Mouse (Mus musculus) cerebellum, adult 2 months (tissue): ENCODE results near the gene Foxo6. TPM values are rescaled to one million over a fixed set of nuclear protein-coding genes. Genes with fewer than 3 reads are reported as not detected.

Source experiments
- DNase-seq, 2 experiments: peaks; one replicate each; pipeline ENCODE4 v3.0.0; 2021
- H3K27ac ChIP-seq: fragments of 200-500 bp; 2 replicates; pipeline ENCODE4 v1.5.1; 2012; ENCODE audit warnings: low read length, control low read depth, inconsistent platforms; ENCODE audit not compliant: insufficient read depth
- H3K27me3 ChIP-seq: fragments of 200-500 bp; 2 replicates; pipeline ENCODE4 v1.6.1; 2012; ENCODE audit warnings: inconsistent platforms, mild to moderate bottlenecking, low read length, moderate library complexity; ENCODE audit not compliant: control insufficient read depth, insufficient read depth
- H3K4me1 ChIP-seq: fragments of 200-500 bp; 2 replicates; pipeline ENCODE4 v1.6.1; 2011; ENCODE audit warnings: low read length; ENCODE audit not compliant: control insufficient read depth, insufficient read depth
- H3K4me3 ChIP-seq: fragments of 200-500 bp; replicated peaks from 2 replicates; pipeline ENCODE3; 2011; ENCODE audit warnings: mild to moderate bottlenecking, low read depth, low read length, control low read depth; ENCODE audit not compliant: insufficient read depth
- CTCF ChIP-seq: fragments of 200-500 bp; IDR thresholded peaks from 2 replicates; pipeline ENCODE4 v1.5.1; 2011; ENCODE audit warnings: low read depth, mild to moderate bottlenecking, control low read depth, low read length, moderate library complexity, borderline replicate concordance; ENCODE audit not compliant: insufficient read depth
- POLR2A ChIP-seq: fragments of 200-500 bp; IDR thresholded peaks from 2 replicates; pipeline ENCODE4 v1.6.1; 2011; ENCODE audit warnings: low read length, control low read depth, borderline replicate concordance; ENCODE audit not compliant: insufficient read depth
- WGBS: fragments of 180-500 bp; shearing (Covaris S2); methylation state at CpG from one replicate; pipeline ENCODE4 v1.1.7; 2018; 5-methylcytosine and 5-hydroxymethylcytosine counted together
- polyA plus RNA-seq: library from polyadenylated mRNA; depleted of rRNA; stranded (reverse); fragments of >200 nt; gene quantifications from 2 replicates; pipeline ENCODE4 v1.2.3, GENCODE M21; 2012; rRNA removed

The Foxo6 gene
- polyA plus RNA-seq, result 1.9 and 2.0 TPM in 2 replicates

DNA sequence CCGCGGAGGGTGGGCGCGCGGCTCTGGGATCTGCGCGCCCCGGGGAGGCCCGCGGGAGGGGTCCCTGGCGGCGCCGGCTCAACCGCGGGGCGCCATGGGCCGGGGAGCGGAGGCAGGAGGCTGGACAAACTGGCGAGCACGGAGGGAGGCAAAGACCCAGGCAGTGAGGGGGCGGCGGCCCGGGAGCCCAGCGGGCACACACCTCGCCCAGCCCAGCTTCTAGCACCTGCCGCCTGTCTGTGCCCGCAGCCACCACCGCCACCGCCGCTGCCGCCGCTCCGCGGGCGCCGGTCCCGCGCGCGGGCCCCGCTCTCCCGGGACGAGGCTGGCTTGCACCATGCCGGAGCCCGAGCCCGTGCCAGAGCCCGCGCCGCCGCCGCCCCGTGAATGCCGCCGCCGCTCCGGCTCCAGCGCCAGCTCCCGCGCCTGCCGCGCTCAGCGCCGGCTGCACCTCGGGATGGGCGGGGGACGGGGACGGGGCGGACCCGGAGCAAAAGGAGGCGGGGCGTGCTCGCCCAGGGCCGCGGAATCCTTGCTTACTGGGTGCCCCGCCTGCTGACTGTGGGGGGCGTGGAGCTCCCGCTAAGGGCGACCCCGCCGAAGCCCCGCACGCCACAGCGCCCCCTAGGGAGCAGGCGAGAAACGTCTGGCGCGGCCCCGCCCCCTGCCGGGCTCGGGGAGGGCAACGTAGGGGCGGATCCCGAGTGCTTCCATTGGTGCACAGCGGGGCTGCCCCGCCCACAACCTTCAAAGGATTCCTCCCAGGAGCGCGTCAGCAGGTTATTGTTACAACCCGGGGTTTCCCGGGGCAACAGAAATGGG lies at the start of gene Foxo6:
TSS of gene Foxo6 (minus strand) at position 60 of the 822 bp plus-strand sequence.
- H3K27ac ChIP-seq, result no peak within 1 kb of the TSS
- TF ChIP-seq POLR2A (no peak), CTCF (peak; percentile 33; the same call in 1 of the 2 replicates)
- no peaks in the 10 kb centered on the region; the same call in 1 of the 2 replicates for H3K27me3 ChIP-seq
- peak; percentile 86 for DNase-seq
- H3K4me1 ChIP-seq, result no peaks in the 10 kb centered on the region
- peak within 1 kb of the TSS; percentile 56 for H3K4me3 ChIP-seq
- WGBS, result under 1% methylated on average over 90 of the region's 99 CpGs

DNA sequence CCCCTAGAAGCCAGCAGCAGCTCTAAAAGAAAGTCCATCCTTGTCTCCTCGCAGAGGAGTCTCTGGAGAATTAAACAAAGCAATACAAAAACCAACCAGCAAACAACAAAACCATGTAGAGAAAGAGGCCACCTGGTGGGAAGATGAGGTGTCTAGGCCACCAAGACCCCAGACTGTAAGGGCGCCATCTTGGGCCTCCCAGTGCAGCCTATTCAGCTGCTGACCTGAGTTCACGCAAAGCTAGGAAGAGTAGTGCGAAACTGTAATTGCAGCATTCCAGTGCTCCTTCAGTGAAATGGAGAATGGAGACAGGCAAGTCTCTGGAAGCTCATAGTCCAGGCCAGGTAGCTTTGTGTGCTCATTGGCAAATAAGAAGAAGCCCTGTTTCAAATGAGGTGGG lies 47.2 kb upstream of the Foxo6 start:
- no peaks in the 10 kb centered on the region for H3K27me3 ChIP-seq
- no peak overlapping the region for H3K27ac ChIP-seq
- 96% methylated on average over 4 of the region's 4 CpGs for WGBS
- TF ChIP-seq CTCF (no peak), POLR2A (no peak)
- no peaks in the 10 kb centered on the region for H3K4me1 ChIP-seq
- no peak for DNase-seq
- H3K4me3 ChIP-seq, result no peak overlapping the region

DNA sequence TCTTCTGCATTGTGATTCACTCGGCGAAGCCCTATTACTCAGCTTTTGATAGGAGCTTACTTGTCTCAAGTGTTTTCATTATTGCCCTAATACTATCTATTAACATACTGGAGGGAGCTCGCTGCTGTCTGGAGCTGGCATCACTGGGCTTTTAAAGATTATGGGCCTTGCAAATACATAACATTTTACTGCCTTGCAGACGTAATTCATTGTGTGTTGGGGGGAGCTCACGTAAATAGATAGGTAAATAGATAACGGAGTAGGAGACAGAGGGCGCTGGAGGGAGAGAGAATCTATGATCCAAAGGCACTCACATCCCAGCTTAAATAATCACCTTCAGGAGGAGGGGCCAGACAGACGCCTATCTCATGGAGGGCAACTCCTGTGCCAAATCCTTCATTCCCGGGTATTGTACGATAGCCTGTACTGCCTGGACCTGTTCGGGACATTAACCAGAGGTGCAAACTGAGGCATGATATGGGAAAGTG lies 45.8 kb upstream of the Foxo6 start:
- no peak overlapping the region for H3K27ac ChIP-seq
- H3K4me3 ChIP-seq, result no peak overlapping the region
- DNase-seq, result peak in 1 of 2 experiments; percentile 6
- TF ChIP-seq CTCF (no peak), POLR2A (no peak)
- no peaks in the 10 kb centered on the region for H3K27me3 ChIP-seq
- WGBS, result 38% methylated on average over 11 of the region's 11 CpGs
- no peaks in the 10 kb centered on the region for H3K4me1 ChIP-seq

DNA sequence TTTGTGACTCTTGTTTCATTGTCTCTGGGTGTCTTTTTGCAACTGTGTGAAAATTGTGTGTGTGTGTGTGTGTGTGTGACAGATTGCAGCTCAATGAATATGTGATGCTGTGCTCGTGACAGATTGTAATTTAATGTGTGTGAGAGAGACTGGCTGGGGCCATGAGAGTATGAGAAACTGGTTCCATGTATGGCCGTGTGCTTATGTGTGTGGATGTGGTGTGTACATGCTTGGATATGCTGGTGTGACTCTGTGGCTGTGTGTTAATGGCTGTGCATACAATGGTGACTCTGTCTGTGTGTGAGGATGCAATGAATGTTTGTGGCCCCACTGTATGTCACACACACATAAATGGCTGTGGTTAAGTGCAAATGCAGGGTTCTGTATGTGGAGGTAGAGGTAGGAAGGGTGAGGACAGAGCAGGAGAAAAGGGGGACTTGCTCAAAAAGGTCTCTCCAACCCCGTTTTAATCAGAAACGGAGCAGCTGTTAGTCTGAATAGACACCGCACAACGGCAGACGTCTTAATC lies 45.3 kb upstream of the Foxo6 start:
- WGBS, result 50% methylated on average over 7 of the region's 7 CpGs
- no peak for DNase-seq
- H3K4me3 ChIP-seq, result no peak overlapping the region
- H3K27ac ChIP-seq, result no peak overlapping the region
- no peaks in the 10 kb centered on the region for H3K4me1 ChIP-seq
- H3K27me3 ChIP-seq, result no peaks in the 10 kb centered on the region
- no peak for TF ChIP-seq CTCF
- no peak for TF ChIP-seq POLR2A

DNA sequence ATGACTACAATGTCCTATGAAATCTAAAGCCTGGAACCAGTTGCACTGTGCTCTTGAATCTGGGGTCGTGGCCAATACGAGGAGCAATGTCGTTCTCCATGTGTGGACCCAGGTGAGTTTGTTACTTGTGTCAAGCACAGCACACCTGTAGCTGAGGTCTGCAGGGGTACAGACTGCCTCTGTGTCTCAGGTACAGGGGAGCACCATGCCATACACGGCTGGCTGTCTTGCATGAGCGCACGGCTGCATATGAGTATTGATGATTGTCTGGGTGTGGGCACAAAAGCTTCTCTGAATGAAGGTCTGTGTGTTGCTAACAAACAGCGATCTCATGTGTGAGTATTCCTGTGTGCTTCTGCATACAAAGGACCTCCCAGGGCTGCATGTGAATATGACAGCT lies 44.8 kb upstream of the Foxo6 start:
- TF ChIP-seq CTCF, result no peak
- TF ChIP-seq POLR2A, result no peak
- Histone ChIP-seq H3K27me3 (no peaks in the 10 kb centered on the region), H3K4me3 (no peak overlapping the region), H3K27ac (no peak overlapping the region), H3K4me1 (no peaks in the 10 kb centered on the region)
- DNase-seq, result no peak
- WGBS, result 81% methylated on average over 7 of the region's 7 CpGs

DNA sequence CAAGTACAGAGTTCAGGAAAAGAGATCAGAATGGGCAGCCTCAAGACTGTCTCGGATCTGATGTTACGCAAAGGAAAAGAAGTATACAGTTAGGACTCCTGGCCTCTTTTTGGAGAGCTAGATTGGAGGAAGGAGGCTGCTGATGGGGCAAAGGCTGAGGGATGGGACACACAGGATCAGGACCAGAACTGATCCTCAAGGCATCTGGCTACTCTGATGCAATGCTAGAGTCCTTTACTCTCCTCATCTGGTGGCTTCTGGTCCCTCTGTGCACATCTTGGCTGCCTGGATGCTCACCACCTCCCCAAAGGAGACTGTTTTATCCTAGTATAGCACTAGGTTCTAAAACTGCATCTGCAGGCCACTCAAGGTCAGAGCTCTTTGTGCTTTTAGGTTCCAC lies 44.4 kb upstream of the Foxo6 start:
- WGBS, result 92% methylated on average over 2 of the region's 2 CpGs
- TF ChIP-seq CTCF (no peak), POLR2A (no peak)
- no peaks in the 10 kb centered on the region for H3K4me1 ChIP-seq
- no peak overlapping the region for H3K4me3 ChIP-seq
- H3K27me3 ChIP-seq, result no peaks in the 10 kb centered on the region
- DNase-seq, result no peak
- H3K27ac ChIP-seq, result no peak overlapping the region

DNA sequence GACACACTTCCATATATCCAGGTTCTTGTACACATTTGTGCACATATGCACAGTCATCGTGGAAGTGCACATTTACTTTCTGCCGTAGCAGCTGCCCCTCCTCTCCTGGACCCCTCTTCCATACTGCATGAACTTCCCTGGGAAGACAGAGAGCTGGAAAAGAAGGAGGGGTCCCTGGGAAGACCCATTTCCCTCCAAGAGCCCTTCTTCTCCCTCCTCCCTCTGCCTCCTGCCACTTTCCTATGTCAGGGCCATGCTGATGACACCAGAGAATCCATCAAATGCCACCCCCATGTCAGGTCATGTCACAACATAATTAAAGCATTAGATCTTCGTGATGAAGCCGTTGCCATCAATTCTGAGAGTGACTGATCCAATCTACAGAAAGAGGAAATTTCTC lies 38.6 kb upstream of the Foxo6 start:
- H3K4me1 ChIP-seq, result no peaks in the 10 kb centered on the region
- 81% methylated on average over 4 of the region's 4 CpGs for WGBS

DNA sequence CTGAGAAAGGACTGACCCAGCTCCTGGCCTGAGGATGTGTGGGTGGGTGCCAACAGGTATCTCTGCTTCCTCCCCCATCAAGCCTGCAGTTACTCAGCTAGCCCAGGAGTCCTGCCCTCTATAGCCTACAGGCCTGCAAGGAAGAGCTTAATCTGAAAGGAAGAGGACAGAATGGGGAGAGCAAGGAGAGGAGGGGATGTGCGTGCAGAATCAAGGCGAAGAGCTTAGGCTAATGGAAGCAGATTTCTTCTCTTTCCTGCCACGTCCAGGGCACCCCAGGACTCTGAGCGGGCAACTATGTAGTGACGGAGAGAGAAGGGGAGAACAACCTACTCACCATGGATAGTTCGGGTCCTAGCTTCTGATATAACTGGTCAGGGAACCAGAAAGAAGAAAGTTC lies 37.9 kb upstream of the Foxo6 start:
- Histone ChIP-seq H3K27ac (no peak overlapping the region), H3K4me3 (no peak overlapping the region), H3K4me1 (no peaks in the 10 kb centered on the region), H3K27me3 (no peaks in the 10 kb centered on the region)
- no peak for DNase-seq
- WGBS, result 91% methylated on average over 6 of the region's 6 CpGs
- TF ChIP-seq POLR2A (no peak), CTCF (no peak)

More for the DNA sequence above, 38.6 kb upstream of the Foxo6 start:
- DNase-seq, result no peak
- Histone ChIP-seq H3K27ac (no peak overlapping the region), H3K4me3 (no peak overlapping the region), H3K27me3 (no peaks in the 10 kb centered on the region)
- TF ChIP-seq CTCF (no peak), POLR2A (no peak)
